Mouse (Mus musculus): Measurements from ENCODE around the gene Ptx3. TPM values are rescaled to one million over a fixed set of nuclear protein-coding genes. Genes with fewer than 3 reads are reported as not detected.

Ptx3 gene
- 0.39 and 0.41 TPM in 2 replicates for polyA plus RNA-seq (2012; rRNA removed)

DNA sequence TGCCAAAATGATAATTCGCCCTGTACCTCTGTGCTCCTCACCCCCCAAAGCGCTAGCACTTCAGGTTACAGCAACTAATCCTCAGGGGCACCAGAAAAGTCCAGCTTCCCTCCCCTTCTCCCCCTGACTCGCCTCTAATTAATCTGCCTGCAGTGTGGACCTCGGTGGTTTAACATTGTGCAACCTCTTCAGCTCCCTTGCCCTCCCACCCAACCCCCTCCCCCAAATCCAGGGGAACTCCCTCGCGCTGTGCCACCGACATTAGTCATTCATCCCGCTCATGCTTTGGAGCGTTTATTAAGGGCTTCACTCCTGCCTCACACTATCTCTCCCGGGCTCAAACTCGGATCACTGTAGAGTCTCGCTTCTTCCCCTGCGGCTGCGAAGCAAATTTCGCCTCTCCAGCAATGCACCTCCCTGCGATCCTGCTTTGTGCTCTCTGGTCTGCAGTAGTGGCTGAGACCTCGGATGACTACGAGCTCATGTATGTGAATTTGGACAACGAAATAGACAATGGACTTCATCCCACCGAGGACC lies at the start of gene Ptx3:
TSS of gene Ptx3 (plus strand) at position 256 of the 537 bp plus-strand sequence.
- 11% methylated on average over 20 of the region's 20 CpGs for WGBS
- H3K27ac ChIP-seq (ENCODE audit: insufficient read depth, low read length): no peak within 1 kb of the TSS
- TF ChIP-seq POLR2A (IDR thresholded peaks at IDR 0.05; ENCODE audit: borderline replicate concordance, insufficient read depth, low read length) (no peak), CTCF (IDR thresholded peaks at IDR 0.05; ENCODE audit: borderline replicate concordance, insufficient read depth, low read depth, low read length) (no peak)
- H3K27me3 ChIP-seq (ENCODE audit: control insufficient read depth, insufficient read depth, low read length): no peaks in the 10 kb centered on the region
- DNase-seq: no peak
- H3K4me1 ChIP-seq (ENCODE audit: control insufficient read depth, insufficient read depth, low read length): no peaks in the 10 kb centered on the region
- no peak within 1 kb of the TSS for H3K4me3 ChIP-seq (replicated peaks; ENCODE audit: insufficient read depth, low read depth, low read length)

DNA sequence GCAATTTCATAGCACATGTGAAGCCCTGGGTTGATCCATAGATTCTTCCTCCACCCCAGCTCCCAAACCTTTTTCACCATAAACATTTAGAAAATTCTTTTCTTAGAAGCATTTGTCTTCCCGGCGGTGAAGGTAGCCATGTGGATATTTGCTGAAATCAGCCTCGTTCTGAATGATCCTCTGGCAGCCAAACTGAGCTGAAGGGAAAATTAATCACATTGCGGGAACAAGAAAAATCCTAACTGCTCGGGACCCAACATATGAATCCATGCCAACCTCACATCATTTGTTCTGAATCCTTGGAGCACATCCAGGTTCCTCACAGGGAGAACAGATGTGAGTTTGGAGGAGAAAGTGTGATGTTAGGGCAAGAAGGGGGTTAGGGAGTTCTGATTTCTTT lies 46.8 kb upstream of the Ptx3 start:
- 14% methylated on average over 5 of the region's 5 CpGs for WGBS
- no peak for TF ChIP-seq CTCF (IDR thresholded peaks at IDR 0.05; ENCODE audit: borderline replicate concordance, insufficient read depth, low read depth, low read length)
- TF ChIP-seq POLR2A (IDR thresholded peaks at IDR 0.05; ENCODE audit: borderline replicate concordance, insufficient read depth, low read length): no peak
- Histone ChIP-seq H3K27me3 (ENCODE audit: control insufficient read depth, insufficient read depth, low read length) (no peaks in the 10 kb centered on the region), H3K4me1 (ENCODE audit: control insufficient read depth, insufficient read depth, low read length) (no peaks in the 10 kb centered on the region), H3K4me3 (replicated peaks; ENCODE audit: insufficient read depth, low read depth, low read length) (no peak overlapping the region), H3K27ac (ENCODE audit: insufficient read depth, low read length) (no peak overlapping the region)
- peak in 1 of 2 experiments; percentile 1 for DNase-seq

DNA sequence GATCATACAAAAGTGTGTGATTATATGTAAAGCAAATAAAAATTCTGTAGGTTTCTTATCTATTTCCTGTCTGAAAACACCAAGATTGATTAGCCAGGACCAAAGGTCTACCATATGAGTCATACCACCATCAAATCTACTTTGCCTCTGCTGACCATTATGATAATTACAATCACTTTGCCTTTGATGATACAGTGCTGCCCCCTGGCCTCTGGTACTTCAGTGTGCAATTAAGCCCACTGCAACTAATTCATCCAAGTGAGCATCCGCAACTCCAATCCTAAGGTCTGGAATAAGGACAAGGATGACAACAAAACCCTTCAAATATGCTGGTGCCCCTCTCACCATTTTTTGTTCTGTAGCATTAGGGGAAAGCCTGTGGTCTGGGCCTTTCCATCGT lies 40.1 kb upstream of the Ptx3 start:
- no peaks in the 10 kb centered on the region for H3K4me1 ChIP-seq (ENCODE audit: control insufficient read depth, insufficient read depth, low read length)
- DNase-seq: no peak
- TF ChIP-seq POLR2A (IDR thresholded peaks at IDR 0.05; ENCODE audit: borderline replicate concordance, insufficient read depth, low read length): no peak
- TF ChIP-seq CTCF (IDR thresholded peaks at IDR 0.05; ENCODE audit: borderline replicate concordance, insufficient read depth, low read depth, low read length): no peak
- H3K27me3 ChIP-seq (ENCODE audit: control insufficient read depth, insufficient read depth, low read length): no peaks in the 10 kb centered on the region
- no peak overlapping the region for H3K27ac ChIP-seq (ENCODE audit: insufficient read depth, low read length)
- 50% methylated on average over 2 of the region's 2 CpGs for WGBS
- no peak overlapping the region for H3K4me3 ChIP-seq (replicated peaks; ENCODE audit: insufficient read depth, low read depth, low read length)

DNA sequence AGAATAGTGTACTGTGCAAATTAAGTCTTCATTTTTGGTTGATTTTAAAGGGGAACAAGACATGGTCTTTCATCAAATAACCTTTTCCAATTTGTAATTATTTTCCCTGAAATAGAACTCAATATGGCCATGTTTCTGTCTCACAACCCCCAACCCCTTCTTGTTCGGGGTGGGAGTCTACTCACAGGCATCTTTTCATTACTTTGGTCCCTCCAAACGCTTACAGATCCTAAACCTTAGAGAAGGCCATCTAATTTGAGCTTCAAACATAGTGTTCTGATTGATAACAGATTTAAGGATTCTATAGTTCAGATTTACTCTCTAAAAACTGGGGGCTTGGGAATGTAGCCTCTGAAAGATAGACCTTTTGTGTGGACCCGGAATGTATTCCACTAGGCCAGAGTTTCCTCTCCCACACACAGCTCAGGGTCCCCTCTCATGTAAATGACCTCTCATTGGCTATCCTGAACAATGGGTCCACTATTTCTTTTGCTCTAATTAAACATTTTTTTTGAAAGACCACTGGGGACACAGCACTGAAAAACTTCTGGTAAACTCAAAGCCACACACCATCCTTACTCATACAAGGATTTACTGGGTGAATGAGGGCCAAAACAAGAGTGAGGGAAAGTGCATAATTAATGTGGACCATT lies 25.7 kb upstream of the Ptx3 start:
- no peak overlapping the region for H3K4me3 ChIP-seq (replicated peaks; ENCODE audit: insufficient read depth, low read depth, low read length)
- DNase-seq: no peak
- 69% methylated on average over 3 of the region's 3 CpGs for WGBS
- TF ChIP-seq CTCF (IDR thresholded peaks at IDR 0.05; ENCODE audit: borderline replicate concordance, insufficient read depth, low read depth, low read length): no peak
- no peak overlapping the region for H3K27ac ChIP-seq (ENCODE audit: insufficient read depth, low read length)
- no peaks in the 10 kb centered on the region for H3K4me1 ChIP-seq (ENCODE audit: control insufficient read depth, insufficient read depth, low read length)
- no peaks in the 10 kb centered on the region for H3K27me3 ChIP-seq (ENCODE audit: control insufficient read depth, insufficient read depth, low read length)

DNA sequence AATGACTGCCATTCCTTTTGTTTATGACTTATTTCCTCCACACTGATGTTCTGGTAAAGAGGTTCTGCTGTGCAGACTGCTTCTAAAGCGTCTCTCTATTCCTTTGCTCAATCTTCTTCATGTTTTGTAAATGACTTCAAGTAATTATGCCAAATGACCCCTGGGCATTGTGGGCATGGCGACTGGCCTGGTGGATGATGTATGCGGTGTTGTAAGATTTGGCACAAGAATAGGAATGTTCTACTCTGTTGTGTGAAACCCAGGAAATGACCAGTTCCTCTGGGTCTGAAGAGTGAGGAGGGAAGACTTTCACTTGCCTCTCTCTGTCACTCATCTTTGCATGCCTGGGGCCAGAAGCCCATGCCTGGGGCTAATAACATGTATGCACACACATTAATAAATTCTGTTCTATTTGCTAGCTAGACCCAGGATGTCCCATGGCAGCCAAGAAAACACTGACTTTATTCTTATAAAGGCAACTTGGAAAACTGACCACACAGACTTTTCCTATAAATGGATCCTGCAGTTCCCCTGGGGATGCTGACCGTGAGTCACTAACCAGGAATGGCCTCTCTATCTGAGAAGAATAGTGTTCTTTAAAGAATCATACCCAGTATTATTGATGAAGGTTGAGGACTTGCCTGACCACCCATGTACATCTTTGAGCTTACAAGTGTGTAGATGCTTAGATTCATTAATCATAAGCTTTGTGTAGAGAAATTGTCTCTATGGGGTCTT lies 10.7 kb upstream of the Ptx3 start:
- TF ChIP-seq CTCF (IDR thresholded peaks at IDR 0.05; ENCODE audit: borderline replicate concordance, insufficient read depth, low read depth, low read length) (no peak), POLR2A (IDR thresholded peaks at IDR 0.05; ENCODE audit: borderline replicate concordance, insufficient read depth, low read length) (no peak)
- WGBS: 64% methylated on average over 4 of the region's 4 CpGs
- H3K27ac ChIP-seq (ENCODE audit: insufficient read depth, low read length): no peak overlapping the region
- no peak overlapping the region for H3K4me3 ChIP-seq (replicated peaks; ENCODE audit: insufficient read depth, low read depth, low read length)
- H3K4me1 ChIP-seq (ENCODE audit: control insufficient read depth, insufficient read depth, low read length): no peaks in the 10 kb centered on the region
- no peaks in the 10 kb centered on the region for H3K27me3 ChIP-seq (ENCODE audit: control insufficient read depth, insufficient read depth, low read length)
- DNase-seq: no peak

DNA sequence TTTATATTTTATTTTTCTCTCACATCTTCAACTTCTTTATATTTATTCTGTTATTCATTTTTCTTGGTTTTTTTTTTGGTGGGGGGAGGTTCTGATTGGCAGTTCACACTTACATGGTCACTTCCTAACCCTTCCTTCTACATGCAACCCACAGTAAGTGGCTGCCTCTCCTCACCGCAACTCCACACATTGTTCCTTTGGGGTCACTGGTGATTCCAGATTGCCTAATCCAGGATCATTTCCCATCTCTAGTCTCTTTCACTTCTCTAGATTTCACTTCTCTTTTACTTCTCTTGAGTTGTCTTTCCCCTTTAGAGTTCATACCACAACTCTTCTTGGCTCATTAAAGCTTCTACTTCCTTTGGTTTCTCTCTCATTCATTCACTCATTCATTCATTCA lies 6.2 kb upstream of the Ptx3 start:
- no peak overlapping the region for H3K27ac ChIP-seq (ENCODE audit: insufficient read depth, low read length)
- H3K4me3 ChIP-seq (replicated peaks; ENCODE audit: insufficient read depth, low read depth, low read length): no peak overlapping the region
- DNase-seq: no peak
- TF ChIP-seq CTCF (IDR thresholded peaks at IDR 0.05; ENCODE audit: borderline replicate concordance, insufficient read depth, low read depth, low read length): no peak
- TF ChIP-seq POLR2A (IDR thresholded peaks at IDR 0.05; ENCODE audit: borderline replicate concordance, insufficient read depth, low read length): no peak
- no peaks in the 10 kb centered on the region for H3K4me1 ChIP-seq (ENCODE audit: control insufficient read depth, insufficient read depth, low read length)
- WGBS: 93% methylated on average over 1 of the region's 1 CpGs
- no peaks in the 10 kb centered on the region for H3K27me3 ChIP-seq (ENCODE audit: control insufficient read depth, insufficient read depth, low read length)

DNA sequence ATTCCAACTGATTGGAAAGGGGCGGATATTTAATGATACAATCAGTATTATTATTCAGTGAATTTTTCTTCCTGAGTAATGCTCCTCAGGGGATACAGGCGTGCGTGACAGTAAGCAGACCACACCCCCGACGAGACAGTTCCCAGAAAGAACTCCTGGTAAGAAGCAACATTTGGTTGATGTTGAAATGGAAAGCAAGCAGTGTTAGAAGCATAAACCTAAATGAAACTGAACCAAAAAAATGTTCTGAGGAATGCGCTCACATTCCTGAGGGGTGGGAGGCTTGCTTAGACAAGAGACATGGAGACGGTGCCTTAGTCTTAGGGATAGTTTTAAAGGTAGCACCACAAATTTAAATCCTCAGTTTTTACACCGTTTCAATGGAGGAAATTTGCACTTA lies 4.0 kb upstream of the Ptx3 start:
- H3K4me1 ChIP-seq (ENCODE audit: control insufficient read depth, insufficient read depth, low read length): no peaks in the 10 kb centered on the region
- H3K27ac ChIP-seq (ENCODE audit: insufficient read depth, low read length): no peak overlapping the region
- no peak for DNase-seq
- no peaks in the 10 kb centered on the region for H3K27me3 ChIP-seq (ENCODE audit: control insufficient read depth, insufficient read depth, low read length)
- TF ChIP-seq CTCF (IDR thresholded peaks at IDR 0.05; ENCODE audit: borderline replicate concordance, insufficient read depth, low read depth, low read length): no peak
- no peak for TF ChIP-seq POLR2A (IDR thresholded peaks at IDR 0.05; ENCODE audit: borderline replicate concordance, insufficient read depth, low read length)
- no peak overlapping the region for H3K4me3 ChIP-seq (replicated peaks; ENCODE audit: insufficient read depth, low read depth, low read length)
- 71% methylated on average over 8 of the region's 8 CpGs for WGBS

All from cerebellum, adult 2 months (tissue).